Comparison of ENCODE assay signal across 10 mouse cellular contexts in genomic region chr9:21132102-21132775, GRCm38 (mm10). TPM values are rescaled to one million over a fixed set of nuclear protein-coding genes. Genes with fewer than 3 reads are reported as not detected.
A peak's percentile ranks its signal among the peaks of the same experiment; 100 is the strongest.
DNase-seq lines count a peak whose midpoint lies in the region; ATAC-seq and TF ChIP-seq lines count a peak whose summit lies in the region.
"Had no signal": no experiment of that assay in that cellular context is flagged by ENCODE, and none has a peak within 500 bp of the region (broad histone marks: within the 10 kb centered on the region; RNA-seq: fewer than 3 reads in every experiment).

No protein-coding gene starts in this region.

- ATAC-seq in hindbrain, embryonic 13.5 days (ENCODE audit: low FRiP score): no peak
- no peak for ATAC-seq in midbrain, embryonic 14.5 days (ENCODE audit: low FRiP score, low TSS enrichment)
- ATAC-seq in midbrain, embryonic 11.5 days (ENCODE audit: low FRiP score): no peak

- WGBS in hindbrain, embryonic 13.5 days: 87% methylated on average over 12 of the region's 12 CpGs
- 86% methylated on average over 12 of the region's 12 CpGs for WGBS in hindbrain, embryonic 10.5 days
- WGBS in midbrain, embryonic 14.5 days: 87% methylated on average over 12 of the region's 12 CpGs
- WGBS in midbrain, embryonic 11.5 days: 86% methylated on average over 12 of the region's 12 CpGs

- H3K27ac ChIP-seq in hindbrain, embryonic 13.5 days: no peak overlapping the region
- no peak overlapping the region for H3K27ac ChIP-seq in hindbrain, embryonic 10.5 days
- H3K27ac ChIP-seq in midbrain, embryonic 14.5 days (replicated peaks; ENCODE audit: low read depth, low read length): no peak overlapping the region
- no peak overlapping the region for H3K27ac ChIP-seq in midbrain, embryonic 11.5 days (ENCODE audit: low read depth, low read length)
- H3K27ac ChIP-seq: limb, embryonic 13.5 days had no signal

- no peak overlapping the region; the same call in 1 of the 2 replicates for H3K4me2 ChIP-seq in hindbrain, embryonic 13.5 days
- no peak overlapping the region for H3K4me2 ChIP-seq in midbrain, embryonic 14.5 days (ENCODE audit: low read length)
- H3K4me2 ChIP-seq in midbrain, embryonic 11.5 days: no peak overlapping the region
- H3K4me2 ChIP-seq in myocyte (ENCODE audit: low read depth): no peak overlapping the region

- no peak for DNase-seq in hindbrain, embryonic 10.5 days (ENCODE audit: low spot score)
- DNase-seq in midbrain, embryonic 14.5 days: peak; percentile 20
- no peak for DNase-seq in midbrain, embryonic 11.5 days (ENCODE audit: low spot score, missing footprints)
- peak; percentile 45 for DNase-seq in ZHBTc4 (ENCODE audit: low read depth, low spot score)
- DNase-seq in right cerebral cortex, postnatal 10 days (ENCODE audit: low spot score in 2 of 2): no peak
- no peak for DNase-seq in adrenal gland, postnatal 14 days
- DNase-seq: cerebellum, adult 11 months had no signal

- H3ac ChIP-seq in myocyte (ENCODE audit: control insufficient read depth, insufficient read length): no peak overlapping the region

- peaks cover 7% of the 10 kb centered on the region for H3K4me1 ChIP-seq in hindbrain, embryonic 13.5 days (replicated peaks)
- H3K4me1 ChIP-seq in hindbrain, embryonic 10.5 days (replicated peaks): peaks cover 17% of the 10 kb centered on the region
- H3K4me1 ChIP-seq in midbrain, embryonic 14.5 days (ENCODE audit: control insufficient read depth, insufficient read depth, low read length): peaks cover 5% of the 10 kb centered on the region; the same call in 1 of the 2 replicates
- H3K4me1 ChIP-seq in midbrain, embryonic 11.5 days (ENCODE audit: control insufficient read depth, insufficient read depth, low read length): 0 out of 2 replicates have a peak, but pooled peaks cover 4% of the 10 kb centered on the region

- H3K9ac ChIP-seq in hindbrain, embryonic 13.5 days: 0 out of 2 replicates have a peak overlapping the region, but pooled peaks have one; percentile 29
- no peak overlapping the region for H3K9ac ChIP-seq in midbrain, embryonic 14.5 days (replicated peaks; ENCODE audit: low read length)
- no peak overlapping the region for H3K9ac ChIP-seq in midbrain, embryonic 11.5 days (ENCODE audit: low read length)

- no peak for TF ChIP-seq POLR2A in myocyte (IDR thresholded peaks at IDR 0.05; ENCODE audit: insufficient read length, low read depth)

- peaks cover 12% of the 10 kb centered on the region for H3K36me3 ChIP-seq in hindbrain, embryonic 13.5 days
- H3K36me3 ChIP-seq in hindbrain, embryonic 10.5 days: peaks cover 7% of the 10 kb centered on the region
- H3K36me3 ChIP-seq in midbrain, embryonic 14.5 days (ENCODE audit: control insufficient read depth, insufficient read depth, low read length): 0 out of 2 replicates have a peak, but pooled peaks cover 7% of the 10 kb centered on the region
- H3K36me3 ChIP-seq in midbrain, embryonic 11.5 days (ENCODE audit: control insufficient read depth, insufficient read depth, low read length): no peaks in the 10 kb centered on the region
- peaks cover 4% of the 10 kb centered on the region for H3K36me3 ChIP-seq in myocyte (ENCODE audit: control insufficient read depth, insufficient read depth)

- no peak overlapping the region for H3K4me3 ChIP-seq in hindbrain, embryonic 13.5 days
- no peak overlapping the region for H3K4me3 ChIP-seq in hindbrain, embryonic 10.5 days
- no peak overlapping the region for H3K4me3 ChIP-seq in midbrain, embryonic 14.5 days (replicated peaks; ENCODE audit: low read depth, low read length)
- no peak overlapping the region for H3K4me3 ChIP-seq in midbrain, embryonic 11.5 days (ENCODE audit: low read depth, low read length)
- H3K4me3 ChIP-seq in myocyte: peak overlapping the region; percentile 78

- H3K27me3 ChIP-seq in hindbrain, embryonic 13.5 days: no peaks in the 10 kb centered on the region
- H3K27me3 ChIP-seq in hindbrain, embryonic 10.5 days (ENCODE audit: insufficient read depth, poor library complexity, severe bottlenecking): no peaks in the 10 kb centered on the region
- H3K27me3 ChIP-seq in midbrain, embryonic 14.5 days (ENCODE audit: control insufficient read depth, insufficient read depth, low read length): no peaks in the 10 kb centered on the region
- H3K27me3 ChIP-seq in midbrain, embryonic 11.5 days (ENCODE audit: control insufficient read depth, insufficient read depth, low read length): no peaks in the 10 kb centered on the region
- H3K27me3 ChIP-seq in myocyte (ENCODE audit: control insufficient read depth, insufficient read depth, insufficient read length): no peaks in the 10 kb centered on the region
- H3K27me3 ChIP-seq: limb, embryonic 13.5 days had no signal

- no peaks in the 10 kb centered on the region for H3K79me2 ChIP-seq in myocyte (ENCODE audit: control insufficient read depth, insufficient read depth)

- no peaks in the 10 kb centered on the region for H3K9me3 ChIP-seq in hindbrain, embryonic 13.5 days
- no peaks in the 10 kb centered on the region for H3K9me3 ChIP-seq in hindbrain, embryonic 10.5 days
- no peaks in the 10 kb centered on the region for H3K9me3 ChIP-seq in midbrain, embryonic 14.5 days (ENCODE audit: control insufficient read depth, low read length)
- H3K9me3 ChIP-seq in midbrain, embryonic 11.5 days (ENCODE audit: control insufficient read depth, low read length): no peaks in the 10 kb centered on the region
- H3K9me3 ChIP-seq: limb, embryonic 13.5 days had no signal

TF ChIP-seq in myocyte, 11 proteins besides CTCF, POLR2A, EP300 and RAD21:
- TF ChIP-seq MAX (IDR thresholded peaks at IDR 0.05; ENCODE audit: low read depth) (no peak), MYOG (IDR thresholded peaks at IDR 0.05; ENCODE audit: control insufficient read depth in 1 of 3, insufficient read depth in 1 of 3, insufficient read length in 2 of 3, low read depth in 2 of 3) (no peak), REST (IDR thresholded peaks at IDR 0.05; ENCODE audit: insufficient read depth, insufficient read length) (no peak), MYOD1 (IDR thresholded peaks at IDR 0.05; ENCODE audit: control insufficient read depth in 1 of 3, insufficient read length in 2 of 3, low read depth in 2 of 3) (no peak), USF1 (IDR thresholded peaks at IDR 0.05; ENCODE audit: low read depth) (no peak), CEBPB (IDR thresholded peaks at IDR 0.05; ENCODE audit: insufficient read depth, poor library complexity, severe bottlenecking) (no peak), E2F4 (IDR thresholded peaks at IDR 0.05; ENCODE audit: insufficient read depth) (no peak), SRF (IDR thresholded peaks at IDR 0.05; ENCODE audit: control insufficient read depth, insufficient read length, low read depth) (no peak), TCF3 (IDR thresholded peaks at IDR 0.05; ENCODE audit: insufficient read length, low read depth) (no peak), TCF12 (IDR thresholded peaks at IDR 0.05; ENCODE audit: insufficient read depth, poor library complexity, severe bottlenecking) (no peak), POLR2AphosphoS2 (IDR thresholded peaks at IDR 0.05; ENCODE audit: insufficient read length, low read depth) (no peak)

RNA-seq across cellular contexts. Expression of gene Tyk2, which starts 1.2 kb away (rescaled TPM):
- polyA plus RNA-seq in hindbrain, embryonic 13.5 days (2015; fragmentation: Nextera tagmentation; extraction: Ambion mirVana): 12.4 and 12.8 TPM in 2 replicates
- polyA plus RNA-seq in hindbrain, embryonic 10.5 days (2016; fragmentation: Nextera tagmentation; extraction: Ambion mirVana): 15.3 and 15.5 TPM in 2 replicates
- 7.4 and 8.5 TPM in 2 replicates for polyA plus RNA-seq in midbrain, embryonic 14.5 days (2014; fragmentation: Nextera tagmentation; extraction: Ambion mirVana)
- 6.1 and 7.1 TPM in 2 replicates for polyA plus RNA-seq in midbrain, embryonic 11.5 days (2014; fragmentation: Nextera tagmentation; extraction: Ambion mirVana)
- polyA plus RNA-seq in myocyte (2012; fragmentation: generic; extraction: Trizol): 11.4 TPM
- 12.6 and 17.3 TPM in 2 replicates for total RNA-seq in adrenal gland, postnatal 14 days (2021)

RNA-seq across cellular contexts. Expression of gene Cdc37, which starts 17.5 kb away (rescaled TPM):
- polyA plus RNA-seq in hindbrain, embryonic 13.5 days (2015; fragmentation: Nextera tagmentation; extraction: Ambion mirVana): 221 and 223 TPM in 2 replicates
- polyA plus RNA-seq in hindbrain, embryonic 10.5 days (2016; fragmentation: Nextera tagmentation; extraction: Ambion mirVana): 333 and 374 TPM in 2 replicates
- 213 and 223 TPM in 2 replicates for polyA plus RNA-seq in midbrain, embryonic 14.5 days (2014; fragmentation: Nextera tagmentation; extraction: Ambion mirVana)
- 297 and 318 TPM in 2 replicates for polyA plus RNA-seq in midbrain, embryonic 11.5 days (2014; fragmentation: Nextera tagmentation; extraction: Ambion mirVana)
- polyA plus RNA-seq in myocyte (2012; fragmentation: generic; extraction: Trizol): 288 TPM
- total RNA-seq in adrenal gland, postnatal 14 days (2021): 171 and 185 TPM in 2 replicates

RNA-seq across cellular contexts. Expression of gene Pde4a, which starts 33.3 kb away (rescaled TPM):
- 17.6 and 18.8 TPM in 2 replicates for polyA plus RNA-seq in hindbrain, embryonic 13.5 days (2015; fragmentation: Nextera tagmentation; extraction: Ambion mirVana)
- polyA plus RNA-seq in hindbrain, embryonic 10.5 days (2016; fragmentation: Nextera tagmentation; extraction: Ambion mirVana): 3.7 and 6.5 TPM in 2 replicates
- polyA plus RNA-seq in midbrain, embryonic 14.5 days (2014; fragmentation: Nextera tagmentation; extraction: Ambion mirVana): 28.4 and 32.3 TPM in 2 replicates
- 5.0 and 6.5 TPM in 2 replicates for polyA plus RNA-seq in midbrain, embryonic 11.5 days (2014; fragmentation: Nextera tagmentation; extraction: Ambion mirVana)
- polyA plus RNA-seq in myocyte (2012; fragmentation: generic; extraction: Trizol): 3.6 TPM
- total RNA-seq in adrenal gland, postnatal 14 days (2021): 22.4 and 22.9 TPM in 2 replicates

RNA-seq across cellular contexts. Expression of gene Raver1, which starts 40.4 kb away (rescaled TPM):
- 28.3 and 32.5 TPM in 2 replicates for polyA plus RNA-seq in hindbrain, embryonic 13.5 days (2015; fragmentation: Nextera tagmentation; extraction: Ambion mirVana)
- 94.3 and 103 TPM in 2 replicates for polyA plus RNA-seq in hindbrain, embryonic 10.5 days (2016; fragmentation: Nextera tagmentation; extraction: Ambion mirVana)
- polyA plus RNA-seq in midbrain, embryonic 14.5 days (2014; fragmentation: Nextera tagmentation; extraction: Ambion mirVana): 28.3 and 41.0 TPM in 2 replicates
- polyA plus RNA-seq in midbrain, embryonic 11.5 days (2014; fragmentation: Nextera tagmentation; extraction: Ambion mirVana): 66.0 and 76.1 TPM in 2 replicates
- polyA plus RNA-seq in myocyte (2012; fragmentation: generic; extraction: Trizol): 24.6 TPM
- total RNA-seq in adrenal gland, postnatal 14 days (2021): 52.8 and 60.7 TPM in 2 replicates

RNA-seq across cellular contexts. Expression of gene Gm38431, which starts 40.4 kb away (rescaled TPM):
- 0.92 and 2.8 TPM in 2 replicates for polyA plus RNA-seq in hindbrain, embryonic 13.5 days (2015; fragmentation: Nextera tagmentation; extraction: Ambion mirVana)
- polyA plus RNA-seq in hindbrain, embryonic 10.5 days (2016; fragmentation: Nextera tagmentation; extraction: Ambion mirVana): 2.9 and 3.7 TPM in 2 replicates
- 1.9 and 2.0 TPM in 2 replicates for polyA plus RNA-seq in midbrain, embryonic 14.5 days (2014; fragmentation: Nextera tagmentation; extraction: Ambion mirVana)
- 2.0 and 2.1 TPM in 2 replicates for polyA plus RNA-seq in midbrain, embryonic 11.5 days (2014; fragmentation: Nextera tagmentation; extraction: Ambion mirVana)
- 2.2 TPM for polyA plus RNA-seq in myocyte (2012; fragmentation: generic; extraction: Trizol)
- total RNA-seq in adrenal gland, postnatal 14 days (2021): 1.4 and 2.1 TPM in 2 replicates

Comparison
In these comparisons a context has a peak if more than half of its experiments do, and no peak if none do; other contexts are left out.
1. DNase-seq: peak in midbrain, embryonic 14.5 days (single experiment) and ZHBTc4 (single experiment); none in hindbrain, embryonic 10.5 days (single experiment), midbrain, embryonic 11.5 days (single experiment), right cerebral cortex, postnatal 10 days (0 of 2) and adrenal gland, postnatal 14 days (single experiment).